Mouse (Mus musculus) lung, adult 2 months (tissue): ENCODE measurements around the gene Bmpr1a.

Source experiments
- CTCF ChIP-seq: fragments of 200-500 bp; IDR thresholded peaks from 2 replicates; pipeline ENCODE4 v1.5.1; 2011; ENCODE audit warnings: mild to moderate bottlenecking, low read length, control low read depth; ENCODE audit not compliant: insufficient read depth
- POLR2A ChIP-seq: fragments of 200-500 bp; IDR thresholded peaks from 2 replicates; pipeline ENCODE4 v1.6.1; 2011; ENCODE audit warnings: low read depth, mild to moderate bottlenecking, control low read depth, low read length, borderline replicate concordance; ENCODE audit errors: extremely low read depth

- no peak for TF ChIP-seq CTCF
- TF ChIP-seq POLR2A, result 0 out of 2 replicates have a peak, but pooled peaks have one; percentile 16
Observed at GRCm38 (mm10) chr14:34502475-34503324, 441 bp downstream of the Bmpr1a start.
